Comparison of ENCODE assay signal across 8 mouse cellular contexts in genomic region chr9:119035836-119036235, GRCm38 (mm10). TPM values are rescaled to one million over a fixed set of nuclear protein-coding genes. Genes with fewer than 3 reads are reported as not detected.
A peak's percentile ranks its signal among the peaks of the same experiment; 100 is the strongest.
DNase-seq lines count a peak whose midpoint lies in the region; ATAC-seq and TF ChIP-seq lines count a peak whose summit lies in the region.

No protein-coding gene starts in this region.

- no peak overlapping the region for H3K27ac ChIP-seq in thymus, adult 2 months (ENCODE audit: control insufficient read depth, insufficient read depth, low read length)
- H3K27ac ChIP-seq in midbrain, embryonic 14.5 days (replicated peaks; ENCODE audit: low read depth, low read length) = no peak overlapping the region

- no peaks in the 10 kb centered on the region for H3K27me3 ChIP-seq in thymus, adult 2 months (ENCODE audit: control insufficient read depth, insufficient read depth, low read length)
- no peaks in the 10 kb centered on the region for H3K27me3 ChIP-seq in midbrain, embryonic 14.5 days (ENCODE audit: control insufficient read depth, insufficient read depth, low read length)

- DNase-seq in thymus, postnatal 25 days = peak; percentile 4
- DNase-seq in thymus, adult 2 months = no peak
- DNase-seq in fibroblast of lung, adult 2 months (ENCODE audit: low read depth) = peak; percentile 99
- peak; percentile 84 to 88 for DNase-seq in heart, postnatal 36 days
- no peak for DNase-seq in embryo, embryonic 9.5 days (ENCODE audit: extremely low spot score)
- no peak for DNase-seq in right cerebral cortex, adult 18-20 months
- no peak for DNase-seq in midbrain, embryonic 14.5 days

- H3K9me3 ChIP-seq in midbrain, embryonic 14.5 days (ENCODE audit: control insufficient read depth, low read length) = no peaks in the 10 kb centered on the region

- H3K4me1 ChIP-seq in thymus, adult 2 months (replicated peaks; ENCODE audit: control insufficient read depth, insufficient read depth, low read length) = peaks cover 6% of the 10 kb centered on the region
- H3K4me1 ChIP-seq in midbrain, embryonic 14.5 days (ENCODE audit: control insufficient read depth, insufficient read depth, low read length) = peaks cover 28% of the 10 kb centered on the region

- H3K4me3 ChIP-seq in thymus, adult 2 months (ENCODE audit: control insufficient read depth, insufficient read depth, low read length) = no peak overlapping the region
- H3K4me3 ChIP-seq in midbrain, embryonic 14.5 days (replicated peaks; ENCODE audit: low read depth, low read length) = no peak overlapping the region

- H3K36me3 ChIP-seq in thymus, adult 2 months (ENCODE audit: control insufficient read depth, insufficient read depth, low read length) = no peaks in the 10 kb centered on the region
- no peaks in the 10 kb centered on the region for H3K36me3 ChIP-seq in midbrain, embryonic 14.5 days (ENCODE audit: control insufficient read depth, insufficient read depth, low read length)

- ATAC-seq in monocyte, adult 5-6 weeks (replicated peaks; ENCODE audit: insufficient number of reproducible peaks, low FRiP score, low TSS enrichment, poor library complexity, severe bottlenecking) = 0 out of 2 replicates have a peak, but pooled peaks have one; percentile 29
- ATAC-seq in midbrain, embryonic 14.5 days (ENCODE audit: low FRiP score, low TSS enrichment) = no peak

- no peak overlapping the region for H3K9ac ChIP-seq in midbrain, embryonic 14.5 days (replicated peaks; ENCODE audit: low read length)

- TF ChIP-seq POLR2A in thymus, adult 2 months (IDR thresholded peaks at IDR 0.05; ENCODE audit: control insufficient read depth, extremely low read depth, insufficient read depth, low read length, poor library complexity) = no peak

- TF ChIP-seq CTCF in thymus, adult 2 months (IDR thresholded peaks at IDR 0.05; ENCODE audit: borderline replicate concordance, control insufficient read depth, extremely low read depth, insufficient read depth, low read length, poor library complexity) = no peak

- WGBS in thymus, adult 2 months = 13% methylated on average over 7 of the region's 7 CpGs
- 76% methylated on average over 7 of the region's 7 CpGs for WGBS in midbrain, embryonic 14.5 days

- no peak overlapping the region for H3K4me2 ChIP-seq in midbrain, embryonic 14.5 days (ENCODE audit: low read length)

- intact Hi-C loops in heart, postnatal 36 days (cut with DNase I) = no loop called here

RNA-seq across cellular contexts. Expression of gene Vill, which starts 16.7 kb away (rescaled TPM):
- polyA plus RNA-seq in thymus, adult 2 months (2012; rRNA removed) = 6.7 and 7.9 TPM in 2 replicates
- total RNA-seq in heart, postnatal 36 days (2021) = under 1 TPM; 0.41 to 0.69 TPM
- 17.7 to 39.6 TPM (median 31.0 TPM) in 3 replicates for total RNA-seq in monocyte, adult 5-6 weeks (2017)
- 2.1 and 2.6 TPM in 2 replicates for polyA plus RNA-seq in midbrain, embryonic 14.5 days (2014; fragmentation: Nextera tagmentation; extraction: Ambion mirVana)

RNA-seq across cellular contexts. Expression of gene Plcd1, which starts 57.5 kb away (rescaled TPM):
- 17.7 and 22.7 TPM in 2 replicates for polyA plus RNA-seq in thymus, adult 2 months (2012; rRNA removed)
- 10 to 100 TPM; 18.2 to 20.3 TPM for total RNA-seq in heart, postnatal 36 days (2021)
- 0.10 TPM in 1 of 3 replicates, not detected in the others for total RNA-seq in monocyte, adult 5-6 weeks (2017)
- 13.6 and 17.0 TPM in 2 replicates for polyA plus RNA-seq in midbrain, embryonic 14.5 days (2014; fragmentation: Nextera tagmentation; extraction: Ambion mirVana)

Comparison
In these comparisons a context has a peak if more than half of its experiments do, and no peak if none do; other contexts are left out.
1. DNase-seq: peak in thymus, postnatal 25 days (single experiment), fibroblast of lung, adult 2 months (single experiment) and heart, postnatal 36 days (2 of 2); none in thymus, adult 2 months (single experiment), embryo, embryonic 9.5 days (single experiment), right cerebral cortex, adult 18-20 months (single experiment) and midbrain, embryonic 14.5 days (single experiment).
2. RNA of gene Vill, which starts 16.7 kb away (total RNA-seq): 17.7 to 39.6 TPM in monocyte, adult 5-6 weeks; 0.41 to 0.69 TPM in heart, postnatal 36 days; every median in the first group is over 10 times any median in the second.
3. RNA of gene Plcd1, which starts 57.5 kb away (total RNA-seq): 18.2 to 20.3 TPM in heart, postnatal 36 days; 0.10 TPM in monocyte, adult 5-6 weeks; every median in the first group is over 10 times any median in the second.